Mouse (Mus musculus) gastrocnemius, postnatal 4 days (tissue): ENCODE measurements at regions not wholly inside any gene's neighbourhood (a gene's known extent, or its start where the extent isn't known, plus 50 kb on each side); places are given as distances from the start of the nearest gene placed in this dataset.

Experiments used
- DNase-seq, 2 experiments: peaks; one replicate each; pipeline ENCODE4 v3.0.0; 2021 to 2022; ENCODE audit warnings: low spot score in 2 of 2, mixed read lengths in 2 of 2

GRCm38 (mm10) chr15:87089827-87090226 is 454.3 kb upstream of the Fam19a5 start:
- DNase-seq, result no peak

GRCm38 (mm10) chr15:87091048-87091777 is 452.9 kb upstream of the Fam19a5 start:
- DNase-seq, result no peak

GRCm38 (mm10) chr15:87097206-87097605 is 446.9 kb upstream of the Fam19a5 start:
- DNase-seq, result no peak

- no peak for DNase-seq
Observed at GRCm38 (mm10) chr15:87101146-87101545, 443.0 kb upstream of the Fam19a5 start.

GRCm38 (mm10) chr15:87102211-87102610 is 441.9 kb upstream of the Fam19a5 start:
- DNase-seq, result no peak

- no peak for DNase-seq
Observed at GRCm38 (mm10) chr15:87105951-87106350, 438.1 kb upstream of the Fam19a5 start.

GRCm38 (mm10) chr15:87107701-87108100 is 436.4 kb upstream of the Fam19a5 start:
- DNase-seq, result no peak

- DNase-seq, result no peak
Observed at GRCm38 (mm10) chr15:87108411-87108810, 435.7 kb upstream of the Fam19a5 start.

- no peak for DNase-seq
Observed at GRCm38 (mm10) chr15:87122656-87123055, 421.4 kb upstream of the Fam19a5 start.

GRCm38 (mm10) chr15:87125427-87126148 is 418.5 kb upstream of the Fam19a5 start:
- peak in 1 of 2 experiments; percentile 19 for DNase-seq

GRCm38 (mm10) chr15:87138870-87139269 is 405.2 kb upstream of the Fam19a5 start:
- no peak for DNase-seq

- no peak for DNase-seq
Observed at GRCm38 (mm10) chr15:87169136-87169535, 375.0 kb upstream of the Fam19a5 start.

- DNase-seq, result no peak
Observed at GRCm38 (mm10) chr15:87170890-87171289, 373.2 kb upstream of the Fam19a5 start.

GRCm38 (mm10) chr15:87173096-87173495 is 371.0 kb upstream of the Fam19a5 start:
- DNase-seq, result no peak

- no peak for DNase-seq
Observed at GRCm38 (mm10) chr15:87178646-87179045, 365.5 kb upstream of the Fam19a5 start.

- DNase-seq, result no peak
Observed at GRCm38 (mm10) chr15:87180836-87181235, 363.3 kb upstream of the Fam19a5 start.

GRCm38 (mm10) chr15:87184248-87184647 is 359.9 kb upstream of the Fam19a5 start:
- no peak for DNase-seq

- no peak for DNase-seq
Observed at GRCm38 (mm10) chr15:87188816-87189455, 355.2 kb upstream of the Fam19a5 start.

- DNase-seq, result no peak
Observed at GRCm38 (mm10) chr15:87191901-87192300, 352.2 kb upstream of the Fam19a5 start.

GRCm38 (mm10) chr15:87196306-87196893 is 347.7 kb upstream of the Fam19a5 start:
- no peak for DNase-seq

- DNase-seq, result no peak
Observed at GRCm38 (mm10) chr15:87199641-87200040, 344.5 kb upstream of the Fam19a5 start.
